Mouse (Mus musculus) cerebellum, adult 2 months (tissue): ENCODE results near the gene Dusp15. TPM values are rescaled to one million over a fixed set of nuclear protein-coding genes. Genes with fewer than 3 reads are reported as not detected.

ENCODE experiments used
- DNase-seq, 2 experiments: peaks; one replicate each; pipeline ENCODE4 v3.0.0; 2021
- H3K27ac ChIP-seq: fragments of 200-500 bp; 2 replicates; pipeline ENCODE4 v1.5.1; 2012; ENCODE audit warnings: low read length, control low read depth, inconsistent platforms; ENCODE audit not compliant: insufficient read depth
- H3K27me3 ChIP-seq: fragments of 200-500 bp; 2 replicates; pipeline ENCODE4 v1.6.1; 2012; ENCODE audit warnings: inconsistent platforms, mild to moderate bottlenecking, low read length, moderate library complexity; ENCODE audit not compliant: control insufficient read depth, insufficient read depth
- H3K4me1 ChIP-seq: fragments of 200-500 bp; 2 replicates; pipeline ENCODE4 v1.6.1; 2011; ENCODE audit warnings: low read length; ENCODE audit not compliant: control insufficient read depth, insufficient read depth
- H3K4me3 ChIP-seq: fragments of 200-500 bp; replicated peaks from 2 replicates; pipeline ENCODE3; 2011; ENCODE audit warnings: mild to moderate bottlenecking, low read depth, low read length, control low read depth; ENCODE audit not compliant: insufficient read depth
- CTCF ChIP-seq: fragments of 200-500 bp; IDR thresholded peaks from 2 replicates; pipeline ENCODE4 v1.5.1; 2011; ENCODE audit warnings: low read depth, mild to moderate bottlenecking, control low read depth, low read length, moderate library complexity, borderline replicate concordance; ENCODE audit not compliant: insufficient read depth
- POLR2A ChIP-seq: fragments of 200-500 bp; IDR thresholded peaks from 2 replicates; pipeline ENCODE4 v1.6.1; 2011; ENCODE audit warnings: low read length, control low read depth, borderline replicate concordance; ENCODE audit not compliant: insufficient read depth
- WGBS: fragments of 180-500 bp; shearing (Covaris S2); methylation state at CpG from one replicate; pipeline ENCODE4 v1.1.7; 2018; 5-methylcytosine and 5-hydroxymethylcytosine counted together
- polyA plus RNA-seq: library from polyadenylated mRNA; depleted of rRNA; stranded (reverse); fragments of >200 nt; gene quantifications from 2 replicates; pipeline ENCODE4 v1.2.3, GENCODE M21; 2012

Dusp15 gene
- polyA plus RNA-seq, 1 experiment, result 73.1 TPM

- Histone ChIP-seq H3K4me1 (peaks cover 34% of the 10 kb centered on the region), H3K27ac (no peak overlapping the region), H3K4me3 (no peak overlapping the region), H3K27me3 (no peaks in the 10 kb centered on the region)
- TF ChIP-seq POLR2A (no peak), CTCF (no peak)
- WGBS, result 90% methylated on average over 6 of the region's 6 CpGs
- no peak for DNase-seq
Observed at GRCm38 (mm10) chr2:152909848-152910247, 41.6 kb downstream of the Dusp15 start.

- TF ChIP-seq POLR2A (no peak), CTCF (no peak)
- H3K27me3 ChIP-seq, result no peaks in the 10 kb centered on the region
- H3K27ac ChIP-seq, result no peak overlapping the region
- WGBS, result 54% methylated on average over 14 of the region's 14 CpGs
- peaks cover 32% of the 10 kb centered on the region for H3K4me1 ChIP-seq
- DNase-seq, result no peak
- H3K4me3 ChIP-seq, result no peak overlapping the region
Observed at GRCm38 (mm10) chr2:152907114-152907943, 44.2 kb downstream of the Dusp15 start.

- DNase-seq, result no peak
- TF ChIP-seq CTCF (no peak), POLR2A (no peak)
- WGBS, result 59% methylated on average over 9 of the region's 9 CpGs
Observed at GRCm38 (mm10) chr2:152906274-152907037, 45.0 kb downstream of the Dusp15 start.

GRCm38 (mm10) chr2:152905036-152905829 lies 46.3 kb downstream of the Dusp15 start:
- 20% methylated on average over 11 of the region's 11 CpGs for WGBS
- Histone ChIP-seq H3K4me3 (no peak overlapping the region), H3K27ac (no peak overlapping the region), H3K4me1 (peaks cover 22% of the 10 kb centered on the region), H3K27me3 (no peaks in the 10 kb centered on the region)
- no peak for TF ChIP-seq CTCF
- TF ChIP-seq POLR2A, result no peak
- no peak for DNase-seq

More at GRCm38 (mm10) chr2:152906274-152907037, 45.0 kb downstream of the Dusp15 start:
- Histone ChIP-seq H3K4me1 (peaks cover 30% of the 10 kb centered on the region), H3K27me3 (no peaks in the 10 kb centered on the region), H3K4me3 (no peak overlapping the region), H3K27ac (no peak overlapping the region)

- H3K4me3 ChIP-seq, result no peak overlapping the region
- TF ChIP-seq POLR2A, result no peak
- H3K4me1 ChIP-seq, result peaks cover 22% of the 10 kb centered on the region
- WGBS, result 84% methylated on average over 5 of the region's 5 CpGs
- H3K27ac ChIP-seq, result no peak overlapping the region
- no peaks in the 10 kb centered on the region for H3K27me3 ChIP-seq
- no peak for DNase-seq
Observed at GRCm38 (mm10) chr2:152904127-152904643, 47.3 kb downstream of the Dusp15 start.

DNA sequence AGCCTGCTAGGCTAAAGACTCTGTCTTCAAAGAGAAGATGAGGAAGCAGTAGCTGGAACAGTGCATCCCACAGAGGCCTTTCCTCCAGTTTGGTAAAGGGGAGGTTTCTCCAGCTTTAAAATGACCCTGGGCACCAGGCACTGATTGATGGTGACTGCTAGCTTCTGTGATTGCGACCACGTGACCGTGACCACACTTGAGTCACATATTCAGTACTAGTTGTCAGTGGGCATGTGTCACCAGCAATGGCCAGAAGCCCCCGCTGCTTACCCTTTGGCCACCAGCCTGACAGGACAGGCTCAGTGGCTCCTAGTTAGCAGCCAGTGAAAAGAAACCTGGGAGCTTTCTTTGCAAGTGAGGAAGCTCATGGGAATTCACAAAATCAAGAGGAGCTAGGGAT lies 47.9 kb downstream of the Dusp15 start:
- Histone ChIP-seq H3K4me1 (peaks cover 22% of the 10 kb centered on the region), H3K4me3 (no peak overlapping the region), H3K27ac (no peak overlapping the region), H3K27me3 (no peaks in the 10 kb centered on the region)
- no peak for DNase-seq
- WGBS, result 77% methylated on average over 4 of the region's 4 CpGs
- TF ChIP-seq CTCF, result no peak
- no peak for TF ChIP-seq POLR2A

- H3K27ac ChIP-seq, result no peak overlapping the region
- no peak overlapping the region for H3K4me3 ChIP-seq
- H3K4me1 ChIP-seq, result peaks cover 21% of the 10 kb centered on the region
- no peak for TF ChIP-seq CTCF
- WGBS, result 18% methylated on average over 3 of the region's 3 CpGs
- DNase-seq, result peak in 1 of 2 experiments; percentile 37
- H3K27me3 ChIP-seq, result no peaks in the 10 kb centered on the region
Observed at GRCm38 (mm10) chr2:152902658-152903057, 48.8 kb downstream of the Dusp15 start.
